Mouse (Mus musculus) hematopoietic stem cell, adult 5-6 weeks (primary cell): Measurements from ENCODE around the gene Iqcf5. TPM values are rescaled to one million over a fixed set of nuclear protein-coding genes. Genes with fewer than 3 reads are reported as not detected.
A peak's percentile ranks its signal among the peaks of the same experiment; 100 is the strongest.
"Not testable (repeated sequence)": the region's sequence is repeated elsewhere in the genome, so short reads cannot be mapped to it uniquely, and the experiment has no call there.

ENCODE experiments used
- ATAC-seq, 2 experiments: fragments of 125-278 bp in 1 of 2; replicated peaks in 1 of 2; 2 replicates each; pipeline ENCODE4 v1.8.0; 2016 to 2017; ENCODE audit warnings: inconsistent platforms in 2 of 2, mild to moderate bottlenecking in 2 of 2, moderate number of reproducible peaks in 2 of 2, low read depth in 1 of 2, moderate TSS enrichment in 1 of 2; ENCODE audit not compliant: low FRiP score in 2 of 2, poor library complexity in 2 of 2, severe bottlenecking in 2 of 2, insufficient read depth in 1 of 2, low TSS enrichment in 1 of 2
- total RNA-seq: library from RNA; stranded (forward); fragments of 172-1452, 232-1000 nt; gene quantifications from 2 replicates; pipeline ENCODE4 v1.2.3, GENCODE M21; 2017

The Iqcf5 gene
- total RNA-seq, 1 experiment from 2014 or later = not detected

DNA sequence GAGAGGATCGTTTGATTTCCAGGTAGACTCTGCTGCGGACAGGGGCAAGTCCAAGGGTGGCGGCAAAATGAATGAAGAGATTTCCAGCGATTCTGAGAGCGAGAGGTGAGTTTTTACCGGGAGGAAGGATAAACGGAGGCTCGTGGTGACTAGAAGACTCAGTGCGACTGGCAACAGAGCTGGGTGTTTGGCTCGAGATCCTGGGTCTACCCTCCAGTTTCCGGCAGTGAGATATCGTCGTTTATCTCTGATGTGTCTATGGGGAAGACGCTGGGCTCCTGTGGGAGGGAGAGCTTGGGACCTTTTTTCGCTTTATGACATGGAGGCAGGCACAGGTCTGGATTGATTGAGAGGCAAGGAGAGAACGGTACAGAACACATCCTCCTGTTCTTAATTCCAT lies 36.7 kb upstream of the Iqcf5 start:
- no peak for ATAC-seq

DNA sequence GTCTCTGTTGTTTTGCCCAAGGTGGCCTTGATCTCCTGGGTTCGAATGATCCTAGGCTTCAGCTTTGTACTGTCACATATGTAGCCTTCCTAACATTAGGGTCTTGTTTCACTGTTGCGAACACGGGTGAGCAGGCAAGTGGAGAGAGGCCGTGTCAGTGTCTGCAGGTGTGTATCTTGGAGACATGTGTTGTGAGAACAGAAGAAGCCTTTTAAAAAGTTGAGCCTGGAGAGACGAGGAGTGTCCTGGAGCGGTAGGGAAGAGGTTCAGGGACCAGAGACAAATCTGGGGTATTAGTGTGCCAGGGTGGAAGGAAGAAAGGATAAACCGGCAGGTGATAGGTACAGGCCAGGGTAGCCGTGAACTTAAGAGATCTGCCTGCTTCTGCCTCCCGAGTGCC lies 36.3 kb upstream of the Iqcf5 start:
- ATAC-seq = no peak

DNA sequence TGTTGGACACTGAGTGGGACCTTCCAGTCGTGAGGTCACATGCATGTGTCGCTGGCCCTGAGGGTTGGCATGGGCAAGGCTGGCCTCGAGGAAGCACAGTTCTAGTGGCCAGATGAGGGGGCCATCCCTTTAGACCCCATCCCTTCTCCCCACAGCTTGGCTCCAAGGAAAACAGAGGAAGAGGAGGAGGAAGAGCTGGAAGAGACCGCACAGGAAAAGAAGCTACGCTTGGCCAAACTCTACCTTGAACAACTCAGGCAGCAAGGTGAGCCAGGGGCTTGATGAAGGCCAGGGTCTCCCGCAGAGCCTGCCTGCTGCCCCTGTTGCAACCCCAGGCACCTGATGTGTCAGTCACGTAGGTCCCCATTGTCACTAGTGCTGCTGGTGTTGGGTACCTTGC lies 33.8 kb upstream of the Iqcf5 start:
- no peak for ATAC-seq

DNA sequence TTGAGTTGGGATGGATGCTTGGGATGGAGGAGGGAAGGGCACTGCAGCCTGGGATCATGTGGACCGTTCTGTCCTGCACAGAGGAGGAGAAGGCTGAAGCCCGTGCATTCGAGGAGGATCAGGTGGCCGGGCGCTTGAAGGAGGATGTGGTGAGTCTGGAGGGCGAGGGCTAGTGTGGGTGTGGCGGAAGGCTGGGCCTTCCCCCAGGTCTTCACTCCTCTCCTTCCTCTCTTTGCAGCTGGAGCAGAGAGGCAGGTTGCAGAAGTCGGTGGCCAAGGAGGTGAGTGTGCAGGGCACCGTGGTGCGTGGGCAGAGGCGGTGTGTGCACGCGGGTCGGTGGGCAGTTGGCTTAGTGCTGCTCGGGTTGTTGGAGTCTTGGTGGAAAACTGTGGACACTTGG lies 33.3 kb upstream of the Iqcf5 start:
- peak; percentile 9 to 13; a peak in 1 of 4 replicates for ATAC-seq

DNA sequence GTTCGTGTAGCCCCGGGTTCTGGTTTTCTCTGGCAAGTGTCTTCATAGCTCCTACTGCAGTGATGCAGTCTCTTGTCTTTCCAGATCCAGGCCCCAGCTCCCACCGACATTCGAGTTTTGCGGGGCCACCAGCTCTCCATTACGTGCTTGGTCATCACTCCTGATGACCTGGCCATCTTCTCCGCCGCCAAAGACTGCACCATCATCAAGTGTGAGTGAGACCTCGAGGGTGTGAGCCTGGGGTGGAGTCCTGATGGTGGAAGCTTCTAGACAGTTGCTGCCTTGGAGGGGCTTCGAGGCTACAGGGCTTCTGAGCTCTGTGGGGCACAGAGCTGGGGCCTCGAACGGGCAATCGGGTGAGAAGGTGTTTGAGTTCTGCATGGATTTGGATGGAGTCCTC lies 32.7 kb upstream of the Iqcf5 start:
- ATAC-seq = no peak

DNA sequence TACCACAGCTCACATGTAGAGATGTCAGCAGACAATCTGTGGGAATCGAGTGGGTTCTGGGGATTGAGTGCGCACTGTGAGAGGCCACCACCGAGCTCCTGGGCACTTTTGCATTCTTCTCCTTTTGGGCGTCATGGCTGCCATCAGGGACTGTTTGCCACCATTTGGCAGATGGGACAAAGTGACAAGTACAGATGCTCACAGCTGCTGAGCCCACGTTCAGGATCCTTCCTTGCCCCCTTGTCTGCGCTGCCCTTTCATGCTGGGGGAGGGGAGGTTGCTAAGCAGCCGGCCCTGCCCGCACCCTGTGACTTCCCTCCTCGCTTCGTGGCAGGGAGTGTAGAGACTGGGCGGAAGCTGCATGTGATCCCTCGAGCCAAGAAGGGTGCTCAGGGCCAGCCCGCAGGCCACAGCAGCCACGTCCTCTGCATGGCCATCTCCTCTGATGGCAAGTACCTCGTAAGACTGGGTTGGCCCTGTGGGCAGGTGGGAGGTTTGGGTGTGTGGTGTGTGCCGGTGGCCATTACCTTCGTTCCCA lies 31.7 kb upstream of the Iqcf5 start:
- ATAC-seq = no peak

DNA sequence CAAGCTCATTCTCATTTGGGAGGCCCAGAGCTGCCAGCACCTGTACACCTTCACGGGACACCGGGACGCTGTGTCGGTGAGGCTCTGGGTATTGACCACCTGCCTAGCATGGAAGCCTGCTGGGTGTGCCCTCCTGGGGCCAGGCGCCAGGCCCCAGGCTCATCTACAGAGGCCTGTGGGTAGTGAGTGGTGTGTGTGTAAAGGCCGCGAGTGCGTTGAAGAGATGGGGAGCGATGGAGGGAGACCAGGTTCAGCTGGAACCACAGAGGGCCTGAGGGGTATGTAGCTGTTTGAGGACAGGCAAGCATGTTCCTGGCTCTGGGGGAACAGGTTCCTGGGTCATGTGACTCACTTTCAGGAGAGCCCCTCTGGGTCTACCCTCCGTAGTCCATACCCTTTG lies 31.2 kb upstream of the Iqcf5 start:
- no peak for ATAC-seq

DNA sequence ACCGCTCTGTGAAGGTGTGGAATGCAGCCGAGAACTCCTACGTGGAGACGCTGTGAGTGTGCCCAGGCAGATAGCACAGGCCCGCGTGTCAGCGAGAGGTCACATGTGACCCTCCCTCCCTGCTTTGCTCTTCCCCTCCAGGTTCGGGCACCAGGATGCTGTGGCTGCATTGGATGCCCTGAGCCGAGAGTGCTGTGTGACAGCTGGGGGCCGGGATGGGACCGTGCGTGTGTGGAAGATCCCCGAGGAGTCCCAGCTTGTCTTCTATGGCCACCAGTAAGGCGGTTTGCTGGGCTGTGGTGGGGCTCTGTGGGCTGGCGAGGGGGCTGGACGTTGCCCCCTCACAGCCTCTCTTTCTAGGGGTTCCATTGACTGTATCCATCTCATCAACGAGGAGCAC lies 30.8 kb upstream of the Iqcf5 start:
- no peak for ATAC-seq

DNA sequence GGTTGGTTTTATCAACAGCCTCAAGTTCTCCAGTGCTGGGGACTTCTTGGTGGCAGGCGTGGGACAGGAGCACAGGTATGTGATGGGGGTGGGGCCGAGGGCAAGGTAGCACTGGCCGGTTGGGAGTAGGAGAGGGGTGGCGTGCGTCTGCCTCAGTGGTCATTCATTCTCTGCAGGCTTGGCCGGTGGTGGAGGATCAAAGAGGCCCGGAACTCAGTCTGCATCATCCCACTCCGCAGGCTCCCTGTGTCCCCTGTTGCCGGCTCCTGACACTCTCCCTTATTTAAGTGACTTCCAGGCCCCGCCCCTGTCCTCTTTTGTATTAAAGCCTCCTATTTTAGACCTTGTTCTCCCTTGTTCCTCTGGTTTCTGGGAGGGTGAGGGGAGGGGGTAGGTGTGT lies 29.3 kb upstream of the Iqcf5 start:
- no peak for ATAC-seq

DNA sequence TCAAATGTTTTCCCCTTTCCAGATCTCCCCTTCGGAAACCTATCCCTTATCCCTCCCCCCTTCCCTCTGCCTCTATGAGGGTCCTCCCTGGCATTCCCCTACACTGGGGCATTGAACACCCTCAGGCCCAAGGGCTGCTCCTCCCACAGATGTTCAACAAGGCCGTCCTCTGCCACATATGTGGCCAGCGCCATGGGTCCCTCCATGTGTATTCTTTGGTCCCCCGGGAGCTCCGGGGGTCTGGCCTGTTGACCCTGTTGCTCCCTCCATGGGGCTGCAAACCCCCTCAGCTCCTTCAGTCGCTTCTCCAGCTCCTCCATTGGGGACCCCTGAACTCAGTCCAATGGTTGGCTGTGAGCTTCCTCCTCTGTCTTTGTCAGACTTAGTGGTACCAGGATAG lies 26.8 kb upstream of the Iqcf5 start:
- ATAC-seq = not testable (repeated sequence)

DNA sequence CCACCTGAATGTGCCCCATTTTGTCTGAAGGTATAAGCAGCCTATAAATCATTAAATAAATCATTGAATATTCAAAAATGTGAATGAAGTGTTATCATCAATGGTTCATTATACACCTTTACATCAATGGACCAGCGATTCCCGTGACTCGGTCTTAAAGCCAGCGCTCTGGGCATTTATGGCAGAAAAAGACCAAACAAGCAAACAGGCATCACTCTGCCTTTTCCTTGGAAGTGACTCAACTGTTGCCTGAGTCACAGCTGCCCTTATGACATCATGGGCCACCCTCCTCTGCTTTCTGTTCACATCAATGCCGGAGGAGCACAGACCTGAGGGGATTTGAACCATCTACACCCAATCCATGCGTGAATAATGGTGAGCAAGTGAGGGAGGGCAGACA lies 14.7 kb upstream of the Iqcf5 start, which contains the start of gene Iqcf1:
Gene Iqcf1, plus strand, starts transcription at position 301 of the 400 bp plus-strand sequence.
- no peak for ATAC-seq

DNA sequence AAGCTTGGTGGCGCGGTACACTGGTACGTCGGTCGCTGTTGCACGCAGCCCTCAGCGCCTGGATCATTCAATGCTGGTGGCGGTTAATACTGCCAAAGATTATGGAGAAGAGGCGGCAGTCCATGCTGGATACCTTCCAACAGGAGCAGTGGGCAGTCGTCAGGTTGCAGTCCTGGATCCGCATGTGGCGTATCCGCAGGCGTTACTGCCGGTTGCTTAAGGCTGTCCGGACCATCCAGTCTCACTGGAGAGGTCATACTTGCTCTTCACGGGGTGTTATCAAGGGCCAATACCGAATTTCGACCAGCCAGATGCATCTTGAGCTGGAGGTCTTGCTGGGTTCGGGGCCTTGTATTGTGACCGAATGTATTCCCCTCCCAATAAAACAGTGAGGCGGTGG lies 12.5 kb upstream of the Iqcf5 start:
- no peak for ATAC-seq

DNA sequence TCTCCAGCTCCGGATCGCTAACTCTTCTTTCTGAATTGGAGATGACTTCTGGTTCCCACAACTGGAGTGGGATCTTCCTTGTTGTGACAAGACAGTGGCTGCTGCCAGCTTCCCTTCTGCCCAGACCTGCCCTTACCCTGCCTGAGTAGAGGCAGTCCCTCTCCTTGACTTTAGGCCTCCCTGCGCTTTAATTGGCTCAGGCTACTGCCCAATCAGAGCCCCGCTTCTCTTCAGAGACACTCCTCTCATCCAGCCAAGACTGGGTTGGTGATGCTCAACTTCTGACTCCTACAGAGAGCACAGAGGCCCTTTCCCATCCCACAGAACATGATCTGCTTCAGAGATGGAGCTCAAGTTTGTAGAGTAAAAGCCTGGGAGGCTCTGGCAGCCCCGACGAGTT lies 10.1 kb upstream of the Iqcf5 start:
- ATAC-seq = no peak

DNA sequence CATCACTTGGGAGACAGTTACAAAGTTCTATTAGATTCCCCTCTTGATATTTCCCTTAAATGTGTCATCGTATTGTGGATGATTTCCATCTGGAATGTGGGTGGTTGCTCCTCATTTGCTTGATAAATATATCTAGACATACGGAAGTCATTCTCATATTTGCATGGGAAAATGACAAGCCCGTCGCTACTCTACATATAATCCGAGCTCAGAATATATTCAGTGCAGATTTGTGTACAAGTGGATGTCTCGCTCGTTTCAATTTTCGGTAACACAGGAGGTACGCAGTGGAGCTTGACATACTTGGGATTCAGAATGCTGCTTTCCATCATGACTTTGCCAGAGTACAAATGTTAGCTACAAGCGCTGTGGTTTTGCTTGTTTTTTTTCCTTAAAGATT lies 5.0 kb upstream of the Iqcf5 start:
- ATAC-seq = no peak

DNA sequence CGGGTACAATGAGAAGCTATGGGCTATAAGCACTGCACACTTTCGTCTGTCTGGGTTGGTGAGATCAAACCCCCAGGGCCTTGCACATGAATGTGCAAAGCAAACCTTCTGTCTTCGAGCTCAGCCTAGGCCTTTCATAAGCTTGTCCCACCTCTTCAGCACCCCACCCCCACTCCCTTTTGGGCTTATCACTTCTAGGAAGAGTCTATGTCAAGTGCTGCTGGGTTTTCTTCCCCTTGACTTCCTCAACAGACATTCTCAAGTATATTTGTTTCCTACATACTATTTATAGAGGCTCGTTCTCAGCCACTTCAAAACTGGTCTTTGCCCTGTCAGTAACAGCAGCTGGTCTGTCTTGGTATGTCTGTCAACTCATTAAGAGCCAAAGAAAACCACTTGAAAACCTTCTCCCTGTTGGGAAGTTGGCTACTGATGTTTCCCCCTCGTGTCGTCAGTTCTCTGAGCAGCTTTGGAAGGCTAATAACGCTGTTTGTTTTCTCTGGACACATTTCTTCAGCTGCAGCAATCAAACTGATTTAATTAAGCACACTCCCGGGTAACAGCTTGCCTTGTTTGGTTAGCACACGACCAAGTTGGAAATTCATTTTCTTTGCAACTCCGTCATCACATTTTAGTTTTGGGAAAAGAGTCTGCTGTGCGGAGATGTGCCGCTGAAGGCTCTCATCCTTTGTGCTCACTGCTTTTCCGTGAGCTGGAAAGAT lies 1.5 kb upstream of the Iqcf5 start:
- no peak for ATAC-seq

DNA sequence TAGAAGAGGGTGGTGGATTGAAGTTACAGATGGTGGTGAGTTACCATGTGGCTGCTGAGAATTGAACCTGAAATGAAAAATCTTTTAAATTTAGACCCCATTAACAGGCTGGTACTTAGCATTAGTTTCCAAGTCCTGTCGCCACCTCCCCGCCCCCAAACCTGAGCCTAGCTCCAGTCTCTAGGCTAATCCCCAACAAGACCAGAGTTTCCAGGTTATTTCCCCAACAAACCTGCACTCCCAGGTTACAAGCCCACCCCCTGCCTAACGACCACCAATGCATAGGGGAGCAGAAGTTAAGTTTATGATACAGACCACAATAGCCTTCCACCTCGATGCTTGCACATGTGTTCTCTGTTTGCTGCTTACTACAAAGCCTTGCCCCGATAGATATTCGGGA lies 807 bp upstream of the Iqcf5 start:
- no peak for ATAC-seq

DNA sequence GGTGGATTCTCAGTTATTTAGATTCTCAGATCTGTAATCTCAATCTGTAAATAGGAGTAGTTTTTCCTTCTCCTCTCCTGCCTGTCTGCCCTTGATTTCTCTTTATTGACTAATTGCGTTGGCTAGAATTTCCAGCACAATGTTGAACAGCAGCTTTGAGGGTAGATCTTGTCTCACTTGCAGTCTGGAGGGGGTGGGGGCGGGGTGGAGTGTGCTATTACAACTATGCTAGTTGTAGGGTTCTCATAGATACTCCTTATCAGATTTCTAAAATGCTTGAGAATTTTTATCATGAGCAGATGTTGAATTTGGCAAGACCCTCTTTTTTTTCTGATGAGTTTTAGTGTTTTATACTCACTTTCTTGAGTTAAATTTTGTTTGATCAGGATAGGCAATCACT lies 5.1 kb downstream of the Iqcf5 start:
- no peak for ATAC-seq

DNA sequence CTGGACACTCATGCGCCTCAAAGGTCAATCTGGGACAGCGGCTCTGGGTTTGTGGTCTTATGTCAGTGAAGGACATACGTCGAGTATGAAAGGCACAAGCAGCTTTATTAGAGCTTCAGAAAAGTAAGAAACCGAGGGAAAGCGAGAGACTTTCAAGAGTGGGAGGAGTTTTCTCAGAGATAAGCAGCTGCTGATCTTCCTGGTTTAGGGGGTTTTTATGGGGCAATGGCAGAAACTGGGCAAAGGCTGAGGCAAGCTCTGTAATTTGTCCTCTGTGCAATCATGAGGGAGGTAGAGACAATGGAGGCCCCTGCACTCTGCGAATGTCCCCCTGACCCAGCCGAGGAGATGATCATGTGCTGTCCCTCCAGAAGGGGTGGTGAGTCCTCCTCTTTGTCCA lies 5.5 kb downstream of the Iqcf5 start:
- no peak for ATAC-seq

DNA sequence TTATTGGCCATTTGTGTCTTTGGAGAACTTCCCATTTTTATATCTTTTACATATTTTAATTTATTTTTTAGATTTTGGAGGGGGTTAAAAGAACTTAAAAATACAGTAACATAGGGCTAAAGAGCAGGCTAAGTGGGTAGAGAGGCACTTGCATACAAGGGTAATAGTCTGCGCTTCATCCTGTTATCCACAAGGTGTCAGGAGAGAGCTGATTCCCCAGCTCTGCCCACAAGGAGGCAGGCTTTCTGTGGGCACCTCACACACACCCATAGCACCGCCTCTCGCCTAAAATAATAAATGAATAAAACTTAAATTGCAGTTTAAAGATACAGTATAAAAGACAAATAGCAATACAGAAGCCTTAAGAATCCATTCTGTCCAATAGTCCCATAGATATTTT lies 17.5 kb downstream of the Iqcf5 start:
- peak; percentile 89 for ATAC-seq
